Mouse (Mus musculus): ENCODE results near the gene Phyh.

The Phyh gene

DNA sequence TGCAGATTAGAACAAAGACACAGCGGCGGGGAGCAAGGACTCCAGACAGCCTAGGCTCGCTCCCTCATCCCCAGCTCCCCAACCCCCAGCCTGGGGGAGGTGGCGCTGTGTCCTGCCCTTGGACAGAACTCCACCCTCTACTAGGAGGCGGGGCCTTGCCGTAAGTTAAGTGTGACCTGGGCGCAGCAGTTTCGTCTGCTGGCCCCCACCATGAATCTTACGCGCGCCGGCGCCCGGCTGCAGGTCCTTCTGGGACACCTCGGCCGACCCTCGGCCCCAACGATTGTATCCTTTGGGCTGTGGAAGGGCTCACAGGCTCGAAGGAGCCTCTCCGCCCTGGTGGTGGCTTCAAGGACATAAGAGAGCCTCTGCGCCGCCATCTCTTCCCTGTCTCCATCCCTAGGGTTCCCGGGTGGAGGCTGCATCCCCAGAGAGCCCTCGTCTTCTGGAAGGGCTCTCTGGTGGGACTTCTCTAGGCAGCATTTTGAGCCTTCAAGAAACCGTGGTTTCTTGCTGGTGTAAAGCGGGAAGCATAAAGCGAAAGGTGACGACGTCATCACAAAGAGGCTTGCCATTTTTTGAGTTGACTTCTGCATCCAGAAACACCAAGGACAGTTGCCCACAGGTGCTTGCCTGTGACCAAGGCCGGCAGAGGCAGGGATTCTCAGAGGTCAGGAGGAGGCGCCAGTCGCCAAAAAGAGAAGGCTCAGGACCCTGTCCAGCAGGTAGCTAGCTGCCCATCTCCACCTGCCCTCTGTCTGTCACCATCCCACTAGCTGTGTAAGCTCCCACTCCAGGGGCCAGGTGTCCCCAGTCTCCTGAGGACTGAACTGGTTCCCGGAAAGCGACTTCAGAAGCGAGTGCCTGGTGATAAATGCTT is at the start of gene Phyh:
TSS of gene Phyh (plus strand) at position 160 of the 880 bp plus-strand sequence.
- peak; percentile 85 to 89 for DNase-seq

DNA sequence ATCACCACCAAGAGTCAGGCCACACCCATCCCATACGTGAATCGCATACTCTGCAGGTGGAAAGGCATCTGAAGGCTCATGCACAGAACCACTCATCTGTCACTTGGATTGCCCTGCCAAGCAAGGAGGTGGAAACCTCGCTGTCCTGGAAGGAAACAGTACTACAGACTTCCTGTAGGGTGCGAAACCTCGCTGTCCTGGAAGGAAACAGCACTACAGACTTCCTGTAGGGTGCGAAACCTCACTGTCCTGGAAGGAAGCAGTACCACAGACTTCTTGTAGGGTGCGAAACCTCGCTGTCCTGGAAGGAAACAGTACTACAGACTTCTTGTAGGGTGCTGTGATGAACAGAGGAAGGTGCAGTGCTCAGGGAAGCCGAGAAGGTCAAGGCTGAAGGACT is 46.1 kb upstream of the Phyh start:
- DNase-seq: no peak

DNA sequence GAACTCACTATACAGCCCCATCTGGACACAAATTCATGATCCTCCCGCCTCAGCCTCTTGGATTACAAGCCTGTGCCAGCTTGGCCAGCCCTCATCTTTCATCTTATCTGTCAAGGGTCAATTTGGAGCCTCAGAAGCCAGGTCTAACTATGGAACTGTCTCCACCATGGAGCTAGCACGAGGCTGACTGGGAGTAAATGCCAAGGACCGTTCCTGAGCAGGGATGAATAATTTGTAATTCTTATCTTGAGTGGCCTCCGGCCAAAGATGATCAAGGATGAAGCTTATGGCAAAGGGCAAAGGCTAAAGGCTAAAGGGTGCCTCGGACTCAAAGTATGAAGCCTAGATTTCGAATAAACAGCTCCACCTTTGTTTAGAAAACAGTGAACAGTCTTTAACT is 45.5 kb upstream of the Phyh start:
- DNase-seq: no peak

DNA sequence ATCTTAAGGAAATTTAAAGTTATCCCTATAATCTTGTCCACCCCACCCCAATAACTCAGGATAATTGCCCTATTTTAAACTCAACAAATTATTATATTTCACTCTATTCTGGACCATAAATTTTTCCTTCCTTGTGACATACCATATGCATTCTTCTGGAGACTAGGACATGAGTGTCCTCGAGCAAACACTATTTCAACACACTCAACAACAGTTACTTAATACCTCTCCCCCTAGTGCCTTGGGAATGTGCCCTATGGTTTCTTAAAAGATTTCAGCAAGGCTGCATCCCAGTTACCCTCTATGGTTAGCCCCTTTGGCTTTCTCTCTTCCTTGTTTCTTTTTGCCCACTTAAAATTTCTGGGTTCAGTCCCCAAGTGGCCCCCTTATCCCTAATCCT is 43.7 kb upstream of the Phyh start:
- no peak for DNase-seq

DNA sequence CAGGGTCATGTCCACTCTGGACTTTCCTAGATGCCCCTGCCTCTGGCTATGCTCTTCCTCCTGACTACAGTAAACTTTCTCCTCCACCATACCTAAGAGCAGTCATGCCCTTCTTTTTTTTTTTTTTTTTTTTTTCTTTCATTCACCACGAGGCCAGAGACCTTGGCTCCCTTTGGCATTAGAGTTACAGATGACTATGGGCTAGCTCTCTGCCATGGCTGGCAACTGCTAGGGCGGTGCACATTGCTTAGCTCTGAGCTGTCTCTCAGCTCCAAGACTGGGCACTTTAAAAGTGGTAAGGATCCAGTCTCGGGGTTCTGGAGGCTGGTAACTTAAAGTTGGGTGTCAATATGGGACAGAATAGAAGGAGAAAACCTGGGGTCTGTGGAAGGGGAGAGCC is 42.7 kb upstream of the Phyh start:
- no peak for DNase-seq

DNA sequence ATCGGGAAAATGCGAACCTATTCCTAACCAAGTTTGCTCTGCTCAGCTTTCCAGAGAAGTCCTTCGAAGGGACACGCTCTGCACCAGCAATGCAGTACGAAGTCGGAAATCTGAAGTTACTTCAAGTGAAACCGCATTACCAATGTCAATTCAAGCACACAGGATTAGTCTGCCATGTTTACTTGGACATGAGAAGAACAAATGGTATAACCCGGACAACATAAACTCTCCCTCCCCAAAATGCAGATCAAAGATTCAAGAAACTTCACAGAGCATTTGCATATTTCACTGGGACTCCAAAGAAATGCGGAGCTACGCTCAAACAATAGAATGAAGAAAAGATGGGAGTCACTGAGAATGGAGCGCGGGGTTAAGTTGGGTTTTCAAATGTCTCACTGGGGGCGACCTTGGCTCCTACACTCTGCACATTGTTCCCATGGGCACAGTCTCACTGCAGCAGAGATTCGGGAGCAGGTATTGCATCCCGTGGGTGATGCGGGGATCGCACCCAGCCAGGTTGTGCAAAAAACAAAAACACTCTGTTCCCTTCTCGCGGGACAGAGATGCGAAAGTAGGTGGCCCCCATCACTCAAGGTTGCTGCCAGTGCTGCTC is 38.0 kb upstream of the Phyh start:
- DNase-seq: peak; percentile 56

DNA sequence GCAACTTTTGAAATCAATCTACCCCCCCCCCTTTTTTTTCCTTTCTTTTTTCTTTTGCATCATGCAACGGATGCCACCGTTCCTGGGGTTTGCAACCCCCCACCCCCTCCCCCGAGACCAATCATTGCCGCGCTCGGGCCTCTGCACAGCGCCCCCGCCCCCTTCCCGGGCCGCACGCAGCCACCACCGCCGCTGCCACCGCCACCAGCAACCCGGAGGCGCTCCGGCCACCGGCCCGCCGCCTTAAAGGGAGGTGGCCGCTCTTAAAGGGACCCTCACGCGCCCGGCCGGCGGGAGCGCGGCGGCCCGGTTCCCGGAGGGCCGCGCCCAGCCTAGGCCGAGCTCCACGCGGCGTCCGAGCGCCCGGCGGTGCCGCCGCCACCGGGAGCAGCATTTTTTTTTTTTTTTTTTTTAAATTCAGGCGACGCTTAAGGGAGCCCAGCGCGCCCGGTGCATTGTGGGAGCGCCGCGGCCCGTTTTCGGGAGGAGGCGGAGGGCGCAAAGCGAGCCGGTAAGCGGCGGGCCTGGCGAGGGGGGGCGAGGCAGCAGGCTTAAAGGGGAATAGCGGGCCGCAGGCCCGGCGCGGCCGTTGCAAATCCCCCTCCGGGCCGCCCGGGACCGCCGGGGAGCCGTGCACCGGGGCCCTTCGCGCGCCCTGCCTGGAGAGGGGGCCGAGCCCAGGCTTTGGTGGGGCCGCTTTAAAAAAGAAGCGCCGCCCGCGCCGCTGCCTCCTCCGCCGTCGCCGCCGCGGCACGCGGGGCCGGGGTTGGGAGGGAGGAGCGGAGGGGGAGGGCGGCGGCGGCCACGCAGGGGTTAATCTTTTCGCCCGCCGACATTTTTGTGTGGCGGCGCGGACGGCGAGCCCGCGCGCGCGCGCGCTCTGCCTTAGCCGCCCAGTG is 37.2 kb upstream of the Phyh start, which contains the start of gene Sephs1:
TSS of gene Sephs1 (plus strand) at position 215 of the 899 bp plus-strand sequence.
- DNase-seq: peak; percentile 94

DNA sequence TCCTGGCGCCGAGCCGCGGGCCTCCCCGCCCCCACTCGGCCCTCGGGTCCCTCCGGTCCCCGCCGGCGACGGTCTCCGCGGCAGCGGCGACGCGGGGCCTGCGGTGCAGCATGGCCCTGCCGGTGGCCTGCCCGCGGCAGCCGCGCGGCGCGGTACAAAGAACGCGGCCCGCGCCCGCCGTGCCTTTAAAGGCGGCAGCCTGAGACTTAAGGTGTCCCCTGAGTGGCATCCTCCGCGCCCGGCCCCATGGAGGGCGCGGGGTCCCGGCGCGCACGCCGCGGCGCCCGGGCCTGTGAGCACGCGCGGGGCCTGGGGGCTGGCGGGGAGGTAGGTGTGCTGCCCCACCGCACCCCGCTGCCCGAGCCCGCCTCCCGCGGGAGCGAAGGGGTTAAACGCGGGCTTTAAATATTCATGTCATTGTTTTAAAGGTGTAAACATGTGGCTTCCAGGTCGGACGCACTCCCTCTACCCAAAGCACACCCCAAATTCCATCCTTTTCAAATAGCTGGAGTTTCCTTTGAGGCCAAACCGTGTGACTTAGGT is 36.5 kb upstream of the Phyh start:
- peak; percentile 81 to 82 for DNase-seq

DNA sequence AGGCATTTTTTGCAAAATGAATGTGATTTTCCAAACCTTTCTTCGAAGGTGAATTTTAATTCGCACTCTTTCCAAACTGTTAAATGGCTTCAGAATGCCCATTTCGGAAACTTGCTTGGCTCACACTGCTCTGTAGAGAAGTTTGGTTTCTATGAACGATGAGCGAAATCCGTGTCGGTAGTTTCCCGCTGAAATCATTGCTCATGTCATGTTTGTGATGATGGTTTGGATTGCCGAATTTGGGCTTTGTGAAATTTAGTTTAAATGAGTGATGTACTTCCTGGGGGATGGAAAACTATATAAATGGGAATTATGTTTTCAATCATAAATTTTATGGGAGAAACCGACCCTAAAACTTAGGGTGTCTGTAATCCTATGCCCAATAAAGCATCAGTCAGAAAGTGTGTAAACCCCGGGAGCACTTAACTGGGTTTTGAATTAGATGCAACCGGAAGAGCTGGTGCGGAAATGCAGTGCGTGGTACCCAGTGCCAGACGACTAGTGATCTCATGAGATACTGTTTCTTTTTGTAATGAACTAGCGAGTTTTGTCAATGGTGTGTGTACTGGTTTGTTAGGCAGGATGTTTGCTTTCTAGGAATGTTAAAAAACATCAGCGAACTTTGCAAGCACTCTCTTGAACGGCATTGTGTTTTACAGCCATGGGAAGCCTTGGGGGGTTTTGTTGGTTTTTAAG is 35.7 kb upstream of the Phyh start:
- peak in 1 of 2 experiments; percentile 18 for DNase-seq

DNA sequence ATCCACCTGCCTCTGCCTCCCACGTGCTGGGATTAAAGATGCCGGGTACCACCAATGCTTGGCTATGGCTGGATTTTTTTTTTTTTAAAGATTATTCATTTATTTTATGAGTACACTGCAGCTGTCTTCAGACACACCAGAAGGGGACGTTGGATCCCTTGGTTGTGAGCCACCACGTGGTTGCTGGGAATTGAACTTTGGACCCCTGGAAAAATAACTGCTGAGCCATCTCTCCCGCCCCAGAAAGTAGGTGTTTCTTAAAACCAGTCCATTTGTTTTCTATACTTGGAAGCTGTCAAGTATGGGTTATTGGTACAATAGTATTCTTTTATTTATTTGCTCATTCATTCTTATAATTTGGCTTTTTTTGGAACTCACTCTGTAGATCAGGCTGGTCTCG is 31.9 kb upstream of the Phyh start:
- DNase-seq: no peak

DNA sequence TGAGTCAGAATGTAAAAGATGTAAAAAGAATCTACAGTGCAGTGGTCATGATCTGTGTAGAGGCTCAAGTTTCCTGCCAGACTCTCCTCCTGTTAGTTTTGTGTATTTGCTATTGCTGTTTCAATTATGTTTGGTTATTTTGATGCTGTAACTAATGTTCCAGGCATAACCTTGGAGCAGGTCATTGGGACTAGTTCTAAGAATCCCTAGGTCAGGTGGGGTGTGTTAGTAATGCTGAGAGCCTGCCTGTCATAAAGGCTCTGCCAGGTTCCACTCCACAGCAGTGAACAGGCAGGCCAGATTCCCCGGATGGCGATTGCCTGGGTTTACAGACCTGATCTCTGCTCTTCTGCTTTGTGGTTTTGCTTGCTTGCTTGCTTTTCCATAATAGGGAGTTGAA is 23.2 kb upstream of the Phyh start:
- DNase-seq: no peak

DNA sequence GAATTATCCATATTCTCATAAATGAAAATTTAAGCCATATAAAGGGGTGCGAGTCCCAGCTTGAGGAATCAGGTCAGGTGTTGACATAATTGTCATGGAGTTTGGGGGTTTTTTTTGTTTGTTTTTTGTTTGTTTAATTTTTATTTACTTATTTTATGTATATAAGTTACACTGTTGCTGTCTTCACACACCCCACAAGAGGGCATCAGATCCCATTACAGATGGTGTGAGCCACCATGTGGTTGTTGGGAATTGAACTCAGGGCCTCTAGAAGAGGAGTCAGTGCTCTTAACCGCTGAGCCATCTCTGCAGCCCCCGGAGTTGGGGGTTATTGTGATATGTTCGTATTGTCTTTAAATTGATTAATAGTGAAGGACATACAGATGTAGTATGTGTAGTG is 21.8 kb upstream of the Phyh start:
- DNase-seq: no peak

DNA sequence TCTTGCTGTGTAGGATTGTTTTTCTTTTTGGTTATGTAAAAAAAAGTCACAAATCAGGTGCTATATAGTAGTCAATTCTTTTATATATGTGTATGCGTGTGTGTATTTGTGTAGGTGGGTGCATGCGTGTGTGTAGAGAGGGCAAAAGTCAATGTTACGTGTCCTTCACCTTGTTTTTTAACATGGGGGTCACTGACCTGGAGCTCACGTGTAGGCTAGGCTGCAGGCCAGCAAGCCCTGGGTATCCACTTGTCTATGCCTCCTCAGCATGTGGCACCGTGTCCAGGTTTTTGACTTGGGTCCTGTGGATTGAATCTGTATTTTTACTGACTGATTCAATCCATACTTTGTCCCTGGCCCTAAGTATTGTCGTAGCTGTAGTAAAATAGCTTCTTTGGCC is 18.2 kb upstream of the Phyh start:
- no peak for DNase-seq

DNA sequence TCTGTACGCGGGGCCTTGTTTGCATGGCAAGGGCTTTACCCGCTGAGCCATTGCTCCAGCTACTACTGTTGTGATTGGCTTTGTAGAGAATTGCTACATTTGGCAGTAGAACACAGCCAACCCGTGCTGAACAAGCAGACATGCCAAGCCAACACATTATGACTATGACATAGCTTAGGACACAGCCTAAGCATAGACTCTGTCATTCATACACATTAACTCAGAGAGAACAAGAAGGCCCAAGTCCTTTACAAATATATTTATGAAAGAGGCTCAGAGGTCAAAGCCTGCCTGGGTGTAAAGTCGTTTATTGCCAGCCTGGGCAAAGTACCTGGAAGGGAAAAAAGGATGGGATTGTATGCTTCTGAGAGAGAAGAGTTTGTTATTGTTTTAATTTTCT is 16.5 kb upstream of the Phyh start:
- DNase-seq: no peak

DNA sequence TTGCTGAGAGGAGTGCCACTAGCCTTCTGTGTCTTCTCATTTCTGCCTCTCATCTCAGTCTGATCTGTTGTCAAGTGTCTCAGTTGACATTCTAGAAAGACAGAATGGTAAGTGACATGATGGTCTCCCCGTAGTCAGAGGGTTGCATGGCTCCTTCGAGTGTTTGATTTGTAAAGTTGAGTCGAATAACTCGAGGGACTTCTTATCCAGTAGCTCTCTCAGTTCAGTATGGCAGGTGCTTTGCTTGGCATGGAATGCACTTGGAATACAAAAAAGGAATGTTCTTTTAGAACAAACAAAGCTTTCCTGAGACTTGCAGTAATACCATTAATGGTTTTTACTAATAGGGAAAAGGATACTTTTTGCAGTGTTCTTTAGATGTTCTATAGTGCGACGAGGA is 11.7 kb upstream of the Phyh start:
- DNase-seq: no peak

DNA sequence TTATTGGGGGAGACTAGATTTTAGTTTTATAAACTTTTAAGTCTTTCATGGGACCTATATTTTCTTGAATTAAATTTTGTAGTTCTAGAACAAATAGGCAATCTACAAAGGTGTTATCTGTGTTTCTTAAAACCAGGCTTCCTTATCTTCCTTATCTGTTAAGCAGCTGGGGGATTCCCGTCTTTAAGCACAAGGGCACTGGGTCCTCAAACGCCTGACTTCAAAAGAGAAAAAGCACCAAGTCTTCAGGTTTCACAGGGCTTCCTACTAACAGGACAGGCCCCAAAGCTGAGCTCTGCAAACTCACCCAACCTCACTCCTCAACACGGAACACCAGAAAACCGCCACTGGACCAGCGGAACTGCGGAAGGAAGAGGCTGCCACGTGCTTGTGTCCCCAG is 10.9 kb upstream of the Phyh start:
- no peak for DNase-seq

DNA sequence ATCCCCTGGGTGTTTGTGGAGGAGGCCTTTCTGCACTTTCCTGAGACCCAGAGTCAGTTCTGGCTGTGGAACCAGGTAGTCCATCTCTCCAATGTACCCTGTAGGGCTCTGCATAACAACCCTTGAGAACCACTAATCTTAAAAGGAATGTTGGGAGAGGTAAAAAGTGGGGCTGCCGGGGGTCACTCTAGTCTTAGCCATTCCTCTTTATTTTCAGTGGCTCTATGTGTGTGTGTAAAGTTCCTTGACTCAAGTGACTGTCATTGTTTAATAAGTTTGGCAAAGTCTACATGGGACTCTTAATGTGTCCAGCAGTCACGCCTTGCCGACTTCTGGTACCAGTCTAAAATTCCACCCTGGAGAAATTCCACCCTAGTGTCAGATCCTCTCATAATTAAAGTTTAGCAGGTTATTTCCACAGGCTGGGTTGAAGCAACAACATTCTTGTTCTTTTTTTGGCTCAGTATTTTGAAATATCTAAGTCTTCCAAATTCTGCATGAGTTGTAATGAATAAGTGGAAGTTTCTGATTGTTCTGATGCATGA is 10.0 kb upstream of the Phyh start:
- no peak for DNase-seq

DNA sequence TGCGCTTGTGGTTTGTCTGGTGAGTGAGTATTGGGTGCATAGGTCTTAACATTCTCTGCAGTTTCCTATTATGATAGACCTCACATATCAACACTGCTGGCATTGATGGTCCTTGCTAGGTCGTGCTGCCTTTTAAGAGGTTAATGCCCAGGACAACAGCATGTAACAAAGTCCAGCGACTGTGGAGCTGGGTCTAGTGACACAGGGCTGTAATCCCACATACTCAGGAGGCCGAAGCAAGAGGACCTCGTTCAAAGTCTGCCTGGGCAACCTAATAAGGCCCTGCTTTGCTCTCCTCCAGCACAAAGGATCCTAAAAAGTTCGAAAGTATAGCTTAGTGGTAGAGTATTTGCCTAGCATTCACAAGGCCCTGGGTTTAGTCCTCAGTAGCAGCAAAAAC is 8.9 kb upstream of the Phyh start:
- DNase-seq: no peak

DNA sequence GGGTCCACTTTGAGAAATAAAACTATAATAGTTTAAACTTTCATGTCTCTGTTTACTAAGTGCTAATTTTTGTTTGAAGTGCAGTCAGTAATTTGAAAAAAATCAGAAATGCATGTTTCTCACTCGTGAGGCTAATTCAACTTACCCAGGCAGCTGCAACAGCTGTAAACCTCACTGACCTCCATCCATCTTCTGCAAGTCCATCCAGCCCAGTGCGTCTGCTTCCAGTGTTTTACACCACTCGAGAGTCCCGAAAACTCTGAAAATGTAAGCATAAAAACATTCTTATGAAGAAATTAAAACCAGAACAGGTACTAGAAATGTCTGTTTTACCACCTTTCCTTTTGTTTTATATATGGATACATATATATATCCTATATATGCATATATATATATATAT is 8.3 kb upstream of the Phyh start:
- no peak for DNase-seq

DNA sequence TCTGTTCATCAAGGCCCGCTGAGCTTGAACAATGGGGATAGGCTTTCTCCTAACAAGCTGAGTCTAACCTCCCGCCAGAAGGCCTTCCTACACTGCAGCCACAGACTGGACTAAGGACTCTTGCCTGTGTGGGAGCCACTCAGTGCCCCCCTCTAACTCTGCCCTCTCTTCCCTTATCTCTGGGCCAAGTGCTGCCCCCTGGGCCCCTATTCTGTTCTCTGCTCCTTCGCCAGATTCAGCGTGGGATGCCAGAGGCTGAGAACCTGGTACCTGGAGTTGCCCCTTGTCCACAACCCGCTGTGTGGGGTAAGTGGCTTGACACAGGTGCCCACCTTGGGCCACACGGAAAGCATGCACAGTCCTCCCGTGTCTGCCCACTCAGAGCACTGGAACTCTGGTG is 4.9 kb upstream of the Phyh start:
- no peak for DNase-seq

DNA sequence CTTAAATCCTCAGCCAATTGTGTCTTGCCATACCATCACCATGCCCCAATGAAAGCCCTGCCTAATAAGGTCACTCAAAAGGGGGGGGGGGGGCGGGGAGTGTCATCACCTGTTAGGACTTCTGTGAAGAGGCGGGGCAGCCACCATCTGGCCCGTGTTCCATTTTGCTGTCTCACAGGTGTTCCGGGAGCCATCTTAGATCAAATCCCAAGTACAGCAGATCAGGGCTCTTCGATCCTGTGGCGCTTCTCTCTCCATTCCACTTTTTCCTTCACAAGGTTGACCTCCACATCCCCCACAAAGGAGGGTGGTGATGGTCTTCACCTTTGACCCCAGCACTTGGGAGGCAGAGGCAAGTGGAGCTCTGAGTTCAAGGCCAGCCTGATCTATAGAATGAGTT is 2.8 kb upstream of the Phyh start:
- DNase-seq: no peak

DNA sequence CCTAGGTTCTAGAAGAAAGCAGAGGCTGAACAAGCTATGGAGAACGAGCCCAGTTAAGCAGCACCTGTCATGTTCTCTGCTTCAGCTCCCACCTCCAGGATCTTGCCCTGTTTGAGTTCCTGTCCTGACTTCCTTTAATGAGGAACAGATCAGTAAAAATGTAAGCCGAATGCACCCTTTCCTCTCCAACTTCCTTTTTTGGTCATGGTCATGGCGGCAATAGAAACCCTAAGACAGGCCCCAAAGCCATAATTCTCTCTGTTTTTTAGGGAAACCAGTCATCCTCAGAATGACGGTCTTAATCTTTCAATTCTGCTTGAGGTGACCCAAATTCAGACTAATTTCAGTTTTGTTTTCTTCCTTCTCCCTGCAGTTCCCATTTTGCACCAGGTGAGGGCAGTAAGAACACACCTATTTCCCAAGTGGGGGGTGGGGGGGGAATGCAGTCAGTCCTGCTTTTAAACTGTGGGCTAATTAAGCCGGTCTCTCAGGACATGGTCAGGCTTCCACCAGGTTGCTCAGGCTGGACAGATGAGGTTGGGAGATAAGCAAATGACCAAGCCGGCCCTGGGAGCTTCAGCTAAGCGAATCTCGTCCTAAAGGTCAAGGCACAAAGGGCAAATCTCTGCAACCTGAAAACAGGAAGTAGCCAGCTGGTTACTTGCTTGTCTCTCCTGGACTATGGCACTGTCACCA is 1.3 kb upstream of the Phyh start:
- DNase-seq: peak; percentile 71 to 77

Data from cerebellum, postnatal 14 days (tissue).